Mouse (Mus musculus) hindbrain, embryonic 10.5 days (tissue): ENCODE results near the gene Aldh2. TPM values are rescaled to one million over a fixed set of nuclear protein-coding genes. Genes with fewer than 3 reads are reported as not detected.
"Not testable (repeated sequence)": the region's sequence is repeated elsewhere in the genome, so short reads cannot be mapped to it uniquely, and the experiment has no call there.

ENCODE experiments used
- DNase-seq: peaks from one replicate; pipeline ENCODE4 v3.0.0-alpha.2; 2017; ENCODE audit warnings: low spot score
- H3K27ac ChIP-seq: fragments of 300-500 bp; sonication (generic); 2 replicates; pipeline ENCODE4 v1.5.1; 2016; ENCODE audit warnings: mild to moderate bottlenecking, moderate library complexity
- H3K27me3 ChIP-seq: fragments of 300-500 bp; sonication (generic); 2 replicates; pipeline ENCODE4 v1.6.1; 2016; ENCODE audit warnings: mild to moderate bottlenecking; ENCODE audit not compliant: poor library complexity, insufficient read depth, severe bottlenecking
- H3K36me3 ChIP-seq: fragments of 300-500 bp; sonication (generic); 2 replicates; pipeline ENCODE4 v1.6.1; 2016; ENCODE audit warnings: mild to moderate bottlenecking, moderate library complexity
- H3K4me1 ChIP-seq: fragments of 300-500 bp; sonication (generic); replicated peaks from 2 replicates; pipeline ENCODE4 v1.6.1; 2016; ENCODE audit warnings: mild to moderate bottlenecking
- H3K4me3 ChIP-seq: fragments of 300-500 bp; sonication (generic); 2 replicates; pipeline ENCODE4 v1.5.1; 2016; ENCODE audit warnings: mild to moderate bottlenecking, moderate library complexity
- H3K9me3 ChIP-seq: fragments of 300-500 bp; sonication (generic); 2 replicates; pipeline ENCODE4 v1.6.1; 2016; ENCODE audit warnings: mild to moderate bottlenecking, moderate library complexity
- WGBS: fragments of 180-500 bp; shearing (Covaris S2); methylation state at CpG from one replicate; pipeline ENCODE4 v1.1.7; 2016; 5-methylcytosine and 5-hydroxymethylcytosine counted together
- polyA plus RNA-seq: library from polyadenylated mRNA; unstranded; fragments of >200 nt; fragmentation: Nextera tagmentation; extraction: Ambion mirVana; gene quantifications from 2 replicates; pipeline ENCODE4 v1.2.1, GENCODE M21; 2016

Gene Aldh2
- polyA plus RNA-seq, 1 experiment from 2014 or later = 124 TPM

DNA sequence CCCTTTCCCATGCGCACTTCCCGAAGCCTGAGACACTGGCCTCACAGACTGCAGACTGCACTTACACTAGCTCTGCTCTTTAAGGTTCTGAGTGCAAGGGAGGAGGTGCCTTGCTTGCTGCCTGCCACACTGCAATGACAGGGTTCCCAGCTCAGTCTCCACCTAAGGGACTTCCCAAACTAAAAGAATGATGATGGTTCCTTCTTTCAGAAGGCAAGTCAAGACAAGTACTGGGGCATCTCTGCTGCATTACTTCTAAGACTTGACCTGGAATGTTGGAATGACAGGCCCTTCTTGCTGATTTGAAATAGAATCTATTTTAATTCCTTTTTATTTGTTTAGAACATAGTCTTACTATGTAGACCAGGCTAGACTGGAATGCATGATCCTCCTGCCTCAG lies 56.0 kb downstream of the Aldh2 start:
- WGBS = 85% methylated on average over 2 of the region's 2 CpGs
- Histone ChIP-seq H3K9me3 (no peaks in the 10 kb centered on the region), H3K27me3 (no peaks in the 10 kb centered on the region), H3K4me3 (no peak overlapping the region), H3K27ac (no peak overlapping the region), H3K36me3 (peaks cover 77% of the 10 kb centered on the region), H3K4me1 (peaks cover 14% of the 10 kb centered on the region)
- no peak for DNase-seq

DNA sequence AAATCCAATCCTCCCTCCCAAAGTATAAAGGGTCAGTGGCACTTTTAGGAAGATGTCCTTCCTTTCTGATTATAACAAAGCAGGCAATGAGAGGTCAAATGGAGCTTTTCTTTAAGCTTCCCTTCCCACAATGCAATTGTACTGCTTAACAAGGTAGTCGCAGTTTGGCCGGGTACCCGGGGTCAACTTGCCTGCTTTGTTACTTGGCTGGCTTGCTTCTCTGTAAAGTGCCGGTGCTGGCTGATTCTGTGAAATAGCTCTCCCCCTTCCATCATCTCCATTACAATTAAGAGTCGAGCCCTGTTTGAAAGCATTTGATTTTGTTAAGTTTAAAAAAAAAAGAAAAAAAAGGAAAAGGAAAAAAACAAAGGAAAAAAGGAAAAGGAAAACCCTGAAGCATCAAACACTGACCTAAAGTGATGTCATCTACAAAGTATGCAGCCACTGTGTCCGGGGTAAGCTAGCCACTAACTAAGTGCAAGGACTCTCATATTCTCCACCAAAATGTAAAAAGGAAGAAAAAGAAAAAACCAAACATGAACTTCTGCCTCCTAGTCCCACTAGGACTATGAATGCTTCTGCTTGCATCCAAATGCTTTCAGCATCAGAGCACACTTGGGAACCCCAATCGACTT lies 56.6 kb downstream of the Aldh2 start:
- peaks cover 11% of the 10 kb centered on the region for H3K4me1 ChIP-seq
- no peaks in the 10 kb centered on the region for H3K9me3 ChIP-seq
- H3K27me3 ChIP-seq = no peaks in the 10 kb centered on the region
- H3K36me3 ChIP-seq = peaks cover 82% of the 10 kb centered on the region
- H3K27ac ChIP-seq = no peak overlapping the region
- DNase-seq = no peak
- no peak overlapping the region for H3K4me3 ChIP-seq
- 65% methylated on average over 7 of the region's 7 CpGs for WGBS

DNA sequence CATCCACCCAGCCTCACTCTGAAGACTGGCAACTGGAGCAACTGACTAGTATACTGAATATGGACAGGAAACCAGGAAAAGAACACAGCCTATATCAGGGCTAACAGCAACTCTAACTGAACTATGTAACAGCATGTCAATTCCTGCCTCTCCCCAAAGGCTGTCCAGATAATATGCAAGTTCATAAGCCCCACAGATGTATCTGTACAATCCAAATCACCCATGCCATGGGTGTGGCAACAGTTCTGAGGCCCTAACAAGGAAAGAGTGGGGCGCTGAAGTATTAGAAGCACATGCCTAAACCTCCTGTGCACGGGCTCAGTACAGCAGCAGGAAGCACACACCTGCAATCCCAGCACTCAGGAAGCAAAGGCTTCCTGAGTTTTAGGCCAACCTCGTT lies 58.5 kb downstream of the Aldh2 start:
- Histone ChIP-seq H3K27me3 (no peaks in the 10 kb centered on the region), H3K4me1 (peaks cover 11% of the 10 kb centered on the region), H3K27ac (no peak overlapping the region), H3K36me3 (peaks cover 94% of the 10 kb centered on the region), H3K9me3 (no peaks in the 10 kb centered on the region), H3K4me3 (no peak overlapping the region)
- WGBS = 95% methylated on average over 3 of the region's 3 CpGs
- DNase-seq = no peak

DNA sequence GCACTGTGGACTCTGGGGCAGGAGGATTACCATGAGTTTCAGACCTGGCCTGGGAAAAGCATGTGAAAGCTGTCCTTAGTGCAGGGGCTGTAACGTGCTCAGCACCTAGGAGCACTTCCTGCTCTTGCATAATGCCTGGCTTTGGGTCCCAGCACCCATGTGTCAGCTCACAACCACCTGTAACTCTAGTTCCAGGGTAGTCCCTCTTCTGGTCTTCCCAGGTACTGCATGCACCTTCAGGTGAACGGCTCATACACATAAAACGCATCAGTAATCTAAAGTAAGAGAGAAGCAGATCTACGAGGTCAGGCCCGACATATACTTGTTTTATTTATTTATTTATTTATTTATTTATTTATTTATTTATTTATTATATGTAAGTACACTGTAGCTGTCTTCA lies 59.1 kb downstream of the Aldh2 start:
- Histone ChIP-seq H3K4me3 (no peak overlapping the region), H3K4me1 (peaks cover 11% of the 10 kb centered on the region), H3K9me3 (no peaks in the 10 kb centered on the region), H3K27me3 (no peaks in the 10 kb centered on the region), H3K27ac (no peak overlapping the region), H3K36me3 (peaks cover 97% of the 10 kb centered on the region)
- 93% methylated on average over 5 of the region's 5 CpGs for WGBS
- no peak for DNase-seq

DNA sequence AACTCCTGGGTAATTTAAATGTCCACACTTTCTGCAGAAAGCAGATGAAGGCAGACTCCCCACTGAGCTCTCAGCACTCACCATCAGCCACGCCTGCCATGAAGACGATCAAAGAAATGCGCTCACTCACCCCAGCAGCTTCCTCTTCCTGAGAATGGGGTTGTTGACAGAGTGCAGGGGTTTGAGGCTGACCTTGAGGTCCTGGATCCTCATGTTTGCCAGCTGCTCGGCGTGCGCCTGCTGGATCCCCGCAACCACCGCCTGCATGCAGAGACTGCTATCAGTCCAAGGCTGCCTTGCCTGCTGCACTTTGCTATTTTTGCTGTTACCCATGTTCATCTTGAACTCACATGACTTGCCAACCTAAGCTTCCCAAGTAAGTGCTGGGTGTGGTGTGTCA lies 66.7 kb downstream of the Aldh2 start:
- no peak overlapping the region for H3K27ac ChIP-seq
- H3K9me3 ChIP-seq = no peaks in the 10 kb centered on the region
- H3K27me3 ChIP-seq = no peaks in the 10 kb centered on the region
- no peak overlapping the region for H3K4me3 ChIP-seq
- H3K36me3 ChIP-seq = peaks cover 92% of the 10 kb centered on the region
- DNase-seq = peak; percentile 12
- 72% methylated on average over 8 of the region's 8 CpGs for WGBS
- H3K4me1 ChIP-seq = no peaks in the 10 kb centered on the region

DNA sequence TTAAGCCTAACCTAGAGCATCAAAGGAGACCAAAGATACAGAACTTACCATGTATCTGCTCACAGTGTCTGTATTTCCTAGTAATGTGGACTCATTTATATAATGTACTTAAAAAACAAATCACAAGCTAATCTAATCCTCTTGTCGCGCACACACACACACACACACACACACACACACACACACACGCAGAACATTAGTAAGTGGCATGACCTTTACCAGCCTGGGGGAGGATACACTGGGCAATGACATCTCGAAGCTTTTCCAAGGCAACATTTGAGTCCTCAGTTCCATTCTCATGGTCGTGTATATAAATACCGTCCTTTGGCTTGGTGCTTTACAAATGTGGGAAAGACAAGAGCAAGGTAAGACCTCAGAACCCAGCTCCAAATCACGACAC lies 67.1 kb downstream of the Aldh2 start:
- Histone ChIP-seq H3K27me3 (no peaks in the 10 kb centered on the region), H3K4me1 (no peaks in the 10 kb centered on the region), H3K27ac (no peak overlapping the region), H3K4me3 (no peak overlapping the region), H3K9me3 (no peaks in the 10 kb centered on the region), H3K36me3 (peaks cover 92% of the 10 kb centered on the region)
- 85% methylated on average over 7 of the region's 7 CpGs for WGBS
- DNase-seq = no peak

DNA sequence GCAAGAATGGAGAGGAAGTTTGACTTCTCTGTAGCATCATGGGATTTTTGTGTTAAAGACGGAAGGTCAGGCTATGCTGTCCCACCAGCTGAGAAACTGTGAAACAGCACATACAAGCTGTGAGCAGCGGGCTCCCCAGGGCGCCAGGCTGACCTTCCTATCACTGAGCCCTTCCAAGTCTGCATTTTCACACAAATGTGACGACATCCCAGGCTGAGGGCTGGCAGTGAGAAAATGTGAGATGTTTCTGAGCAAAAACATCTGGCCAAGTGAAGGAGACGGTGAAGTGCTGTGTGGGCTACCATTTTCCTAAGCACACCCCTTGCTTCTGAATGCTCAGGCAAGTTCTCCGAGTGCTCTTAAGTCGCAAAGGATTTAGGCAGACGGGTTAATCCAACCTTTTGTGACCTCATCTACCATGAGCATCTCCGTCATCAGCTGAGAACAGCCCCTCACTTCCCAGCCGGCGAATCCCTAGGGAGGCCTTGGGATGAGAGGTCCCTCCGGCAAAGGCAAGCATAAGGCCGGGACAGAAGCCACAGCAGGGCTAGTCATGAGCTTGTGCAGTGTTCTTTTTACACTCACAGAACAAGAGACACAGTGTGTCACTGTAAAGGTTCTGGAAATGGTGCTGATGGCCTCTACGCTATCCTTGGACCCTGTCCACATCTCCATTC lies 67.7 kb downstream of the Aldh2 start:
- Histone ChIP-seq H3K4me3 (no peak overlapping the region), H3K27ac (no peak overlapping the region), H3K9me3 (no peaks in the 10 kb centered on the region), H3K36me3 (peaks cover 92% of the 10 kb centered on the region), H3K27me3 (no peaks in the 10 kb centered on the region), H3K4me1 (no peaks in the 10 kb centered on the region)
- WGBS = 87% methylated on average over 14 of the region's 14 CpGs
- DNase-seq = no peak

DNA sequence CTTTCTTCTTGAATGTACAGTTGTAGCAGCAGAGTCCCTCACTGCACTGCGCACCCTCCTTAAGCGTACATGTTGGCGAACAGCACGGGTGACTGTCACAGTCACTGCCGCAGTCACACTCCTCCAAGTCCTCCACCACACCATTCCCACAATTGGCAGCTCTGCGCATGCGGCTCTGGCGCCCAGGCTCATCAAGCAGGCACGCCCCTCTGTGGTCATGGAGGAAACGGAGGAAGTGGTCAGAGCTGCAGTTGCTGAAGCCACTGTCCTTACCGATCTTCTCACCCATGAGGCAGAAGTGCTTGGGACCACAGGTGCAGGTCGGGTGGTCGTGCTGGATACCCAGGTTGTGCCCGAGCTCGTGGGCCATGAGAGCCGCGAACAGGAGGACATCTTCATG lies 73.9 kb downstream of the Aldh2 start:
- 91% methylated on average over 11 of the region's 17 CpGs for WGBS
- H3K27me3 ChIP-seq, H3K27ac ChIP-seq, H3K4me3 ChIP-seq, H3K4me1 ChIP-seq, H3K9me3 ChIP-seq, DNase-seq: not testable (repeated sequence)
- peaks cover 66% of the 10 kb centered on the region for H3K36me3 ChIP-seq

DNA sequence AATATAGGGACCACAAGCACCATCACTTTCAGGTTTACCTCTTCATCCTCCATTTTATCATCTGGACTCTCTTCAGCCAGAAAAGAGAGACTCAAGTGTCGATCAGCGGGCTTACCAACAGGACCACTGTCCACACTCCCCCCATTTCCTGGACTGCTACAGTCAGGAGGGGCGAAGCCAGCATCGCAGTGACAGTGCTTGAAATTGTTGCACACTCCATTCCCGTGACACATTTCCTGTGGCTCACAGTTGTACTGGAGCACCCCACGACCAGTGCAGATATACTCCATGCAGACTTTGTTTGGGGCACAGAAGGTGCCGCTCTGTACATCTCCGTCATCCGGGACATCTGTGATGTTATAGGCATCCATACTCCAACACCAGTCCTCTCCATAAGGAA lies 74.6 kb downstream of the Aldh2 start:
- no peaks in the 10 kb centered on the region for H3K4me1 ChIP-seq
- no peak for DNase-seq
- no peak overlapping the region for H3K27ac ChIP-seq
- no peaks in the 10 kb centered on the region for H3K27me3 ChIP-seq
- peaks cover 58% of the 10 kb centered on the region for H3K36me3 ChIP-seq
- 95% methylated on average over 9 of the region's 9 CpGs for WGBS
- H3K9me3 ChIP-seq = no peaks in the 10 kb centered on the region
- no peak overlapping the region for H3K4me3 ChIP-seq

Other genes with a start within 250 kb of the Aldh2 start
- gene Trafd1, start 208.2 kb downstream of the Aldh2 start, polyA plus RNA-seq = 70.8 and 96.2 TPM in 2 replicates
- gene Naa25, start 195.9 kb downstream of the Aldh2 start, polyA plus RNA-seq = 44.1 and 54.2 TPM in 2 replicates
- 0.78 and 0.93 TPM in 2 replicates for gene Tmem116, start 141.9 kb downstream of the Aldh2 start, polyA plus RNA-seq
- 143 and 148 TPM in 2 replicates for gene Erp29, start 141.3 kb downstream of the Aldh2 start, polyA plus RNA-seq
- gene Adam1b, start 90.4 kb downstream of the Aldh2 start, polyA plus RNA-seq = 0.08 TPM in 1 of 2 replicates, not detected in the other
- gene Adam1a, start 48.3 kb downstream of the Aldh2 start, polyA plus RNA-seq = 1.3 and 2.2 TPM in 2 replicates
- gene Gm42878, start 48.3 kb downstream of the Aldh2 start, polyA plus RNA-seq = not detected in 2 replicates
- gene Mapkapk5, start 47.9 kb downstream of the Aldh2 start, polyA plus RNA-seq = 48.8 and 53.9 TPM in 2 replicates
- gene Acad12, start 25.1 kb upstream of the Aldh2 start, polyA plus RNA-seq = 1.9 TPM in 2 replicates
- 3.0 and 3.5 TPM in 2 replicates for gene Acad10, start 66.7 kb upstream of the Aldh2 start, polyA plus RNA-seq
- gene Brap, start 66.7 kb upstream of the Aldh2 start, polyA plus RNA-seq = 41.6 and 41.9 TPM in 2 replicates
- gene Atxn2, start 117.5 kb upstream of the Aldh2 start, polyA plus RNA-seq = 38.6 and 42.0 TPM in 2 replicates
- gene Sh2b3, start 243.8 kb upstream of the Aldh2 start, polyA plus RNA-seq = 9.3 and 11.1 TPM in 2 replicates